Mouse (Mus musculus) liver, adult 2 months (tissue): ENCODE measurements around the gene Bnipl.

ENCODE experiments used
- CTCF ChIP-seq: fragments of 200-500 bp; IDR thresholded peaks from 2 replicates; pipeline ENCODE4 v1.5.1; 2011; ENCODE audit warnings: low read depth, low read length, control low read depth
- POLR2A ChIP-seq: fragments of 200-500 bp; IDR thresholded peaks from 2 replicates; pipeline ENCODE4 v1.6.1; 2011; ENCODE audit warnings: low read length, control low read depth; ENCODE audit not compliant: insufficient read depth; ENCODE audit errors: extremely low read depth

GRCm38 (mm10) chr3:95239022-95239421, 12.0 kb downstream of the Bnipl start:
- TF ChIP-seq CTCF (no peak), POLR2A (no peak)
